In the genomic region with DNA sequence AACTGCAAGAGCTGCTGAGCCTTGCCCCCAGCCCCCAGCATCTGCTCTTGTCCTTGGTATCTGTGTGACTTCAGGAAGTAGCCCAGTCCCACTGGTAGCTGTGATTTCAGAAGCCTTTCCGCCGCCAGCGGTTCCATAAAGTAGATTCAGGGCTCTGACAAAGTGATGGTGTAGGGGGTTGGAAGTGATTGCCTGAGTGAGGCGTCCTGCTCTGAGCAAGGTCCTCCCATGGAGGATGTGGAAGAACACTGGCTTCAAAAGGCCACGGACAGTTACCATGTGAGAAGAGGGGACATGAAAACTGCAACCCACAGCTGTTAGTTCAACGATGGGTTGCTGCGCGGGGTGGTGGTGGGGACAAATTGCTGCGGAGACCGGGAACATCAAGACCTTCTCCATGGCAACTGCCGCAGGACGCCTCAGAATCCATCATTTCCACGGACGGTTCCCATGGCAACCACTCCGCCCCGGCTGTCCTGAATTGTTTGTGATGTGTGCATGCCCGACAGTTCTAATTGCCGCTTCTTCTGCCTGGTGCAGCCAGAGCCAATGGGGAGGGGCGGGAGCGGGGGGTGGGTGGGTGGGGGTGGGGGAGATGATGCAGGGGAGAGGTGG, we compare ENCODE assay signal across 10 mouse cellular contexts. TPM values are rescaled to one million over a fixed set of nuclear protein-coding genes. Genes with fewer than 3 reads are reported as not detected.
DNase-seq lines count a peak whose midpoint lies in the region; ATAC-seq and TF ChIP-seq lines count a peak whose summit lies in the region.
"Had no signal": no experiment of that assay in that cellular context is flagged by ENCODE, and none has a peak within 500 bp of the region (broad histone marks: within the 10 kb centered on the region; RNA-seq: fewer than 3 reads in every experiment).

No protein-coding gene starts in this region.

- no peak overlapping the region for H3K4me3 ChIP-seq in intestine, embryonic 16.5 days (ENCODE audit: low read length)
- H3K4me3 ChIP-seq in intestine, embryonic 15.5 days (replicated peaks) = no peak overlapping the region
- H3K4me3 ChIP-seq in embryonic facial prominence, embryonic 10.5 days = peak overlapping the region; percentile 40
- no peak overlapping the region for H3K4me3 ChIP-seq in hindbrain, postnatal 0 days (ENCODE audit: low read length)
- H3K4me3 ChIP-seq in midbrain, embryonic 10.5 days = peak overlapping the region; percentile 48
- H3K4me3 ChIP-seq in kidney, adult 2 months (ENCODE audit: insufficient read depth, low read depth, low read length) = no peak overlapping the region

- peaks cover 14% of the 10 kb centered on the region for H3K27me3 ChIP-seq in intestine, embryonic 16.5 days (replicated peaks; ENCODE audit: control insufficient read depth, insufficient read depth, low read length)
- H3K27me3 ChIP-seq in intestine, embryonic 15.5 days (replicated peaks) = peaks cover 11% of the 10 kb centered on the region
- peaks cover 47% of the 10 kb centered on the region for H3K27me3 ChIP-seq in embryonic facial prominence, embryonic 10.5 days (replicated peaks; ENCODE audit: low read depth, poor library complexity, severe bottlenecking)
- H3K27me3 ChIP-seq in hindbrain, postnatal 0 days (ENCODE audit: insufficient read depth, low read length) = no peaks in the 10 kb centered on the region
- peaks cover 51% of the 10 kb centered on the region for H3K27me3 ChIP-seq in midbrain, embryonic 10.5 days (ENCODE audit: low read depth, poor library complexity, severe bottlenecking)
- H3K27me3 ChIP-seq in kidney, adult 2 months (replicated peaks; ENCODE audit: control insufficient read depth, insufficient read depth, low read length) = no peaks in the 10 kb centered on the region

- no peak overlapping the region for H3K9ac ChIP-seq in intestine, embryonic 16.5 days (ENCODE audit: low read depth, low read length)
- H3K9ac ChIP-seq in intestine, embryonic 15.5 days = no peak overlapping the region
- no peak overlapping the region; the same call in 1 of the 2 replicates for H3K9ac ChIP-seq in hindbrain, postnatal 0 days (replicated peaks; ENCODE audit: low read length)

- H3K4me1 ChIP-seq in intestine, embryonic 16.5 days (ENCODE audit: control insufficient read depth, insufficient read depth, low read length) = peaks cover 17% of the 10 kb centered on the region
- peaks cover 26% of the 10 kb centered on the region for H3K4me1 ChIP-seq in intestine, embryonic 15.5 days (replicated peaks)
- peaks cover 39% of the 10 kb centered on the region for H3K4me1 ChIP-seq in embryonic facial prominence, embryonic 10.5 days
- H3K4me1 ChIP-seq in hindbrain, postnatal 0 days (ENCODE audit: insufficient read depth, low read length) = peaks cover 29% of the 10 kb centered on the region
- peaks cover 48% of the 10 kb centered on the region for H3K4me1 ChIP-seq in midbrain, embryonic 10.5 days
- no peaks in the 10 kb centered on the region for H3K4me1 ChIP-seq in kidney, adult 2 months (ENCODE audit: control insufficient read depth, insufficient read depth, low read length)

- H3K4me2 ChIP-seq in intestine, embryonic 16.5 days (ENCODE audit: low read depth, low read length) = peak overlapping the region; percentile 3; the same call in 1 of the 2 replicates
- H3K4me2 ChIP-seq in intestine, embryonic 15.5 days (replicated peaks) = no peak overlapping the region; the same call in 1 of the 2 replicates
- peak overlapping the region; percentile 53 for H3K4me2 ChIP-seq in hindbrain, postnatal 0 days (ENCODE audit: low read depth, low read length)

- no peaks in the 10 kb centered on the region for H3K36me3 ChIP-seq in intestine, embryonic 16.5 days (ENCODE audit: control insufficient read depth, insufficient read depth, low read length)
- no peaks in the 10 kb centered on the region for H3K36me3 ChIP-seq in intestine, embryonic 15.5 days
- H3K36me3 ChIP-seq in embryonic facial prominence, embryonic 10.5 days (replicated peaks) = no peaks in the 10 kb centered on the region
- no peaks in the 10 kb centered on the region for H3K36me3 ChIP-seq in hindbrain, postnatal 0 days (ENCODE audit: insufficient read depth, low read length)
- H3K36me3 ChIP-seq in midbrain, embryonic 10.5 days = no peaks in the 10 kb centered on the region
- H3K36me3 ChIP-seq in kidney, adult 2 months (ENCODE audit: control insufficient read depth, insufficient read depth, low read length) = no peaks in the 10 kb centered on the region

- H3K9me3 ChIP-seq in intestine, embryonic 16.5 days (ENCODE audit: control insufficient read depth, low read length) = peaks cover 4% of the 10 kb centered on the region; the same call in 1 of the 2 replicates
- H3K9me3 ChIP-seq in intestine, embryonic 15.5 days = no peaks in the 10 kb centered on the region
- peaks cover 15% of the 10 kb centered on the region for H3K9me3 ChIP-seq in embryonic facial prominence, embryonic 10.5 days
- H3K9me3 ChIP-seq in hindbrain, postnatal 0 days (ENCODE audit: low read length) = no peaks in the 10 kb centered on the region
- H3K9me3 ChIP-seq in midbrain, embryonic 10.5 days (replicated peaks) = peaks cover 20% of the 10 kb centered on the region

- H3K27ac ChIP-seq in intestine, embryonic 16.5 days (ENCODE audit: low read length) = no peak overlapping the region
- no peak overlapping the region for H3K27ac ChIP-seq in intestine, embryonic 15.5 days
- peak overlapping the region; percentile 76 for H3K27ac ChIP-seq in embryonic facial prominence, embryonic 10.5 days (replicated peaks)
- H3K27ac ChIP-seq in hindbrain, postnatal 0 days = peak overlapping the region; percentile 92
- H3K27ac ChIP-seq in midbrain, embryonic 10.5 days (replicated peaks) = peak overlapping the region; percentile 89
- H3K27ac ChIP-seq in kidney, adult 2 months (ENCODE audit: insufficient read depth, low read depth, low read length) = no peak overlapping the region

- TF ChIP-seq CTCF in hindbrain, postnatal 0 days (IDR thresholded peaks at IDR 0.05; ENCODE audit: low read depth) = peak; percentile 13; the same call in 1 of the 2 replicates
- TF ChIP-seq CTCF in kidney, adult 2 months (conservative IDR thresholded peaks at IDR 0.05; ENCODE audit: insufficient read depth, insufficient read length, low read depth, low read length) = no peak

- ATAC-seq in intestine, embryonic 16.5 days = no peak
- no peak for ATAC-seq in intestine, embryonic 15.5 days
- peak; percentile 79 for ATAC-seq in hindbrain, postnatal 0 days

- DNase-seq in embryonic facial prominence, embryonic 10.5 days (ENCODE audit: low spot score) = peak; percentile 81
- peak; percentile 95 for DNase-seq in hindbrain, postnatal 0 days (ENCODE audit: low spot score)
- peak; percentile 95 for DNase-seq in midbrain, embryonic 10.5 days (ENCODE audit: low spot score)
- no peak for DNase-seq in urinary bladder, postnatal 25 days (ENCODE audit: low spot score)
- no peak for DNase-seq in kidney, postnatal 14 days
- no peak for DNase-seq in kidney, adult 2 months

- WGBS in intestine, embryonic 16.5 days = 7% methylated on average over 20 of the region's 20 CpGs
- WGBS in intestine, embryonic 15.5 days = 3% methylated on average over 20 of the region's 20 CpGs
- 11% methylated on average over 20 of the region's 20 CpGs for WGBS in embryonic facial prominence, embryonic 10.5 days
- 3% methylated on average over 20 of the region's 20 CpGs for WGBS in hindbrain, postnatal 0 days
- WGBS in midbrain, embryonic 10.5 days = 5% methylated on average over 20 of the region's 20 CpGs
- WGBS in kidney, adult 2 months = 8% methylated on average over 20 of the region's 20 CpGs

- no peak for TF ChIP-seq POLR2A in kidney, adult 2 months (IDR thresholded peaks at IDR 0.05; ENCODE audit: low read depth, low read length)

RNA-seq across cellular contexts. Expression of a gene that starts 51.1 kb away (rescaled TPM):
- not detected in 2 replicates for polyA plus RNA-seq in intestine, embryonic 16.5 days (2015; fragmentation: Nextera tagmentation; extraction: Ambion mirVana)
- not detected in 2 replicates for polyA plus RNA-seq in intestine, embryonic 15.5 days (2015; fragmentation: Nextera tagmentation; extraction: Ambion mirVana)
- not detected in 2 replicates for polyA plus RNA-seq in embryonic facial prominence, embryonic 10.5 days (2016; fragmentation: Nextera tagmentation; extraction: Ambion mirVana)
- not detected in 2 replicates for total RNA-seq in hindbrain, postnatal 0 days (2014; rRNA removed)
- polyA plus RNA-seq in hindbrain, postnatal 0 days (2015; fragmentation: Nextera tagmentation; extraction: Ambion mirVana) = not detected in 2 replicates
- not detected in 2 replicates for polyA plus RNA-seq in midbrain, embryonic 10.5 days (2016; fragmentation: Nextera tagmentation; extraction: Ambion mirVana)
- not detected in 2 replicates for polyA plus RNA-seq in kidney, adult 2 months (2012; rRNA removed)
- total RNA-seq: hematopoietic stem cell, adult 5-6 weeks had no signal
- polyA plus RNA-seq: spleen, adult 2 months had no signal

Comparison
In these comparisons a context has a peak if more than half of its experiments do, and no peak if none do; other contexts are left out.
1. H3K27ac ChIP-seq: peak in embryonic facial prominence, embryonic 10.5 days (single experiment), hindbrain, postnatal 0 days (single experiment) and midbrain, embryonic 10.5 days (single experiment); none in intestine, embryonic 16.5 days (single experiment), intestine, embryonic 15.5 days (single experiment) and kidney, adult 2 months (single experiment).
2. H3K4me3 ChIP-seq: peak in embryonic facial prominence, embryonic 10.5 days (single experiment) and midbrain, embryonic 10.5 days (single experiment); none in intestine, embryonic 16.5 days (single experiment), intestine, embryonic 15.5 days (single experiment), hindbrain, postnatal 0 days (single experiment) and kidney, adult 2 months (single experiment).
3. DNase-seq: peak in embryonic facial prominence, embryonic 10.5 days (single experiment), hindbrain, postnatal 0 days (single experiment) and midbrain, embryonic 10.5 days (single experiment); none in urinary bladder, postnatal 25 days (single experiment), kidney, postnatal 14 days (single experiment) and kidney, adult 2 months (single experiment).